Mouse (Mus musculus): Measurements from ENCODE around the gene Rgs14. TPM values are rescaled to one million over a fixed set of nuclear protein-coding genes. Genes with fewer than 3 reads are reported as not detected.
A peak's percentile ranks its signal among the peaks of the same experiment; 100 is the strongest.

Gene Rgs14
- total RNA-seq (2012; rRNA removed) (14.4 TPM in 2 replicates), polyA plus RNA-seq (2012; ENCODE audit: insufficient read depth in 1 of 2, insufficient read length in 2 of 2, low read depth in 1 of 2, low replicate concordance in 2 of 2, missing spikeins in 1 of 2) (10 to 100 TPM in 1 of 2 experiments, not detected in 1; 20.5 TPM)

GRCm38 (mm10) chr13:55369531-55370114 lies at the start of gene Rgs14:
Rgs14 (plus strand) TSS chr13:55369732.
- DNase-seq (ENCODE audit: low read depth, low spot score): peak; percentile 93
- no peaks in the 10 kb centered on the region for H3K27me3 ChIP-seq (ENCODE audit: control insufficient read depth in 1 of 2, insufficient read depth in 2 of 2, low read length in 2 of 2)
- H3K9ac ChIP-seq (ENCODE audit: control insufficient read depth, low read depth, low read length, poor library complexity, severe bottlenecking): peak within 1 kb of the TSS; percentile 81

DNA sequence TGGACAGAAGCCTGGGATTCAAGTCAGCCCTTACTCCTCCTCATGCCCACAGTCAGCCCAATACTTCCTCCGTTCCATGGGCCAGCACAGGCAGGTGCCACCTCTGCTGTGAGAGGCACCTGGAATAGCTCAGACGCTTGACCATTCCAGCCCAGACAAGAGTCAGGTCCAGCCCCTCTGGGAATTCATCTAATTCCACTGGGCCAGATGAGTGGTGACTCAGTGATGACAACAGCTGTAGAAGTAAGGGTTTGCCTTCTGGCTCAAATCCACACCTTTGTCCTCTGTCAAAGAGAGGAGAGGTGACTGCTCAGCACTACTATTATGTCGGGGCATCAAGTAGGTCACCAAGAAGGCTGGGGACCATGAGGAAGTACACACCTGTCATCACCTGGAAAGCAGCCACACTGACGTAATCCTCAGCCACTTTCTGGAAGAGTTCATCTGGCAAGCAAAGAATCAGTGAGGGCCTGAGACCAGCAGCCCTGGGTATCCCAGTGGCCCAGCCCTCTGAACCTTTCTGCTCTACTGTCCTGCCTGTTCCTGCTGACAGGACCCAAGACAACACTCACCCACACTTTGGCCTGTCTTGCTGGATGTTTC lies 49.5 kb upstream of the Rgs14 start, which contains the start of gene Prelid1:
Gene Prelid1, plus strand, starts transcription at position 570 of the 603 bp plus-strand sequence.
- H3K9ac ChIP-seq (ENCODE audit: control insufficient read depth, low read depth, low read length, poor library complexity, severe bottlenecking): peak within 1 kb of the TSS; percentile 96
- H3K4me1 ChIP-seq (ENCODE audit: control insufficient read depth in 1 of 2, insufficient read depth in 2 of 2, low read length in 2 of 2): peaks cover 0 to 15% of the 10 kb centered on the region in 2 experiments; a peak in 2 of 4 replicates
- H3K27me3 ChIP-seq (ENCODE audit: control insufficient read depth in 1 of 2, insufficient read depth in 2 of 2, low read length in 2 of 2): no peaks in the 10 kb centered on the region
- H3K27ac ChIP-seq (ENCODE audit: control insufficient read depth, low read depth, low read length): peak within 1 kb of the TSS; percentile 29
- H3K79me2 ChIP-seq (ENCODE audit: control insufficient read depth, insufficient read depth, low read length, poor library complexity): peaks cover 32% of the 10 kb centered on the region
- no peaks in the 10 kb centered on the region for H3K9me3 ChIP-seq (replicated peaks; ENCODE audit: insufficient read depth, low read length)
- peak within 1 kb of the TSS; percentile 86 to 95 for H3K4me3 ChIP-seq (ENCODE audit: control insufficient read depth in 1 of 2, insufficient read depth in 1 of 2, low read depth in 2 of 2, low read length in 2 of 2)
- H3K36me3 ChIP-seq (ENCODE audit: control insufficient read depth in 1 of 2, insufficient read depth in 2 of 2, low read length in 2 of 2): peaks cover 4 to 11% of the 10 kb centered on the region in 2 experiments; a peak in 3 of 4 replicates
- DNase-seq (ENCODE audit: low read depth, low spot score): no peak
- no peak for TF ChIP-seq MYC (IDR thresholded peaks at IDR 0.05; ENCODE audit: low read depth, low read length)
- TF ChIP-seq MEF2A (IDR thresholded peaks at IDR 0.05; ENCODE audit: extremely low read depth, insufficient replicate concordance, low read depth, low read length, poor library complexity, severe bottlenecking): no peak
- no peak for TF ChIP-seq GATA1 (IDR thresholded peaks at IDR 0.05; ENCODE audit: low read depth, low read length)
- TF ChIP-seq USF1 (IDR thresholded peaks at IDR 0.05; ENCODE audit: low read depth, low read length): no peak
- no peak for TF ChIP-seq CHD1 (IDR thresholded peaks at IDR 0.05; ENCODE audit: low read depth, low read length)
- no peak for TF ChIP-seq ELF1 (IDR thresholded peaks at IDR 0.05; ENCODE audit: low read depth, low read length)
- TF ChIP-seq MAZ (IDR thresholded peaks at IDR 0.05; ENCODE audit: low read depth, low read length): no peak
- no peak for TF ChIP-seq ETS1 (IDR thresholded peaks at IDR 0.05; ENCODE audit: low read depth, low read length)
- TF ChIP-seq UBTF (IDR thresholded peaks at IDR 0.05; ENCODE audit: borderline replicate concordance, insufficient read depth, low read depth, low read length): no peak
- TF ChIP-seq ZNF384 (IDR thresholded peaks at IDR 0.05; ENCODE audit: low read depth, low read length): no peak
- no peak for TF ChIP-seq MAX (IDR thresholded peaks at IDR 0.05; ENCODE audit: low read length)
- TF ChIP-seq RCOR1 (IDR thresholded peaks at IDR 0.05; ENCODE audit: low read depth, low read length): no peak
- no peak for TF ChIP-seq ZKSCAN1 (IDR thresholded peaks at IDR 0.05; ENCODE audit: low read depth, low read length)
- no peak for TF ChIP-seq RAD21 (IDR thresholded peaks at IDR 0.05; ENCODE audit: low read depth, low read length)
- no peak for TF ChIP-seq E2F4 (IDR thresholded peaks at IDR 0.05; ENCODE audit: borderline replicate concordance, low read depth, low read length)
- TF ChIP-seq CHD2 (IDR thresholded peaks at IDR 0.05; ENCODE audit: low read length): no peak

More at GRCm38 (mm10) chr13:55369531-55370114, at the start of gene Rgs14:
- Histone ChIP-seq H3K36me3 (ENCODE audit: control insufficient read depth in 1 of 2, insufficient read depth in 2 of 2, low read length in 2 of 2) (peaks cover 0 to 26% of the 10 kb centered on the region in 2 experiments; a peak in 2 of 4 replicates), H3K27ac (ENCODE audit: control insufficient read depth, low read depth, low read length) (peak within 1 kb of the TSS; percentile 92), H3K4me1 (ENCODE audit: control insufficient read depth in 1 of 2, insufficient read depth in 2 of 2, low read length in 2 of 2) (peaks cover 3 to 49% of the 10 kb centered on the region in 2 experiments; a peak in 3 of 4 replicates), H3K79me2 (ENCODE audit: control insufficient read depth, insufficient read depth, low read length, poor library complexity) (peaks cover 8% of the 10 kb centered on the region), H3K4me3 (ENCODE audit: control insufficient read depth in 1 of 2, insufficient read depth in 1 of 2, low read depth in 2 of 2, low read length in 2 of 2) (peak within 1 kb of the TSS; percentile 59 to 79), H3K9me3 (replicated peaks; ENCODE audit: insufficient read depth, low read length) (no peaks in the 10 kb centered on the region)
- TF ChIP-seq CTCF (IDR thresholded peaks at IDR 0.05 in 2 of 3, conservative IDR thresholded peaks at IDR 0.05 in 1 of 3; ENCODE audit: control insufficient read depth in 1 of 3, insufficient read depth in 1 of 3, low read depth in 2 of 3, low read length in 3 of 3, poor library complexity in 1 of 3, severe bottlenecking in 1 of 3): no peak
- peak; percentile 77 for TF ChIP-seq TBP (IDR thresholded peaks at IDR 0.05; ENCODE audit: low read depth, low read length)
- TF ChIP-seq POLR2A (IDR thresholded peaks at IDR 0.05; ENCODE audit: control insufficient read depth in 1 of 2, insufficient read depth in 1 of 2, low read depth in 1 of 2, low read length in 2 of 2, poor library complexity in 1 of 2): peak; percentile 61 to 86
- no peak for TF ChIP-seq ZNF384 (IDR thresholded peaks at IDR 0.05; ENCODE audit: low read depth, low read length)
- TF ChIP-seq NELFE (IDR thresholded peaks at IDR 0.05; ENCODE audit: low read depth, low read length): peak; percentile 53
- no peak for TF ChIP-seq UBTF (IDR thresholded peaks at IDR 0.05; ENCODE audit: borderline replicate concordance, insufficient read depth, low read depth, low read length)
- TF ChIP-seq HCFC1 (IDR thresholded peaks at IDR 0.05; ENCODE audit: low read depth, low read length): peak; percentile 66
- no peak for TF ChIP-seq MAFK (IDR thresholded peaks at IDR 0.05; ENCODE audit: borderline replicate concordance, low read depth, low read length)
- peak; percentile 65; the same call in 1 of the 2 replicates for TF ChIP-seq MYC (IDR thresholded peaks at IDR 0.05; ENCODE audit: low read depth, low read length)
- no peak for TF ChIP-seq TCF12 (IDR thresholded peaks at IDR 0.05; ENCODE audit: low read depth, low read length)
- no peak for TF ChIP-seq NRF1 (IDR thresholded peaks at IDR 0.05; ENCODE audit: insufficient read depth, low read depth, low read length, poor library complexity, severe bottlenecking)
- no peak for TF ChIP-seq USF1 (IDR thresholded peaks at IDR 0.05; ENCODE audit: low read depth, low read length)
- TF ChIP-seq EP300 (IDR thresholded peaks at IDR 0.05; ENCODE audit: low read depth in 1 of 2, low read length in 2 of 2): peak; percentile 41 to 48
- no peak; the same call in 1 of the 2 replicates for TF ChIP-seq KAT2A (conservative IDR thresholded peaks at IDR 0.05; ENCODE audit: low read depth, low read length)
- no peak for TF ChIP-seq CHD1 (IDR thresholded peaks at IDR 0.05; ENCODE audit: low read depth, low read length)
- no peak for TF ChIP-seq POLR2AphosphoS2 (IDR thresholded peaks at IDR 0.05; ENCODE audit: low read length)
- TF ChIP-seq ETS1 (IDR thresholded peaks at IDR 0.05; ENCODE audit: low read depth, low read length): peak; percentile 43; the same call in 1 of the 2 replicates
- no peak for TF ChIP-seq ZC3H11A (IDR thresholded peaks at IDR 0.05; ENCODE audit: low read depth, low read length)
- TF ChIP-seq TAL1 (IDR thresholded peaks at IDR 0.05; ENCODE audit: low read length): no peak
- TF ChIP-seq SMC3 (IDR thresholded peaks at IDR 0.05; ENCODE audit: low read depth, low read length): no peak
- TF ChIP-seq SIN3A (IDR thresholded peaks at IDR 0.05; ENCODE audit: low read length): peak; percentile 90
- TF ChIP-seq GATA1 (IDR thresholded peaks at IDR 0.05; ENCODE audit: low read depth, low read length): no peak
- TF ChIP-seq ZKSCAN1 (IDR thresholded peaks at IDR 0.05; ENCODE audit: low read depth, low read length): no peak
- peak; percentile 56 for TF ChIP-seq ELF1 (IDR thresholded peaks at IDR 0.05; ENCODE audit: low read depth, low read length)
- no peak for TF ChIP-seq MEF2A (IDR thresholded peaks at IDR 0.05; ENCODE audit: extremely low read depth, insufficient replicate concordance, low read depth, low read length, poor library complexity, severe bottlenecking)
- 0 out of 2 replicates have a peak, but pooled peaks have one; percentile 17 for TF ChIP-seq MYB (IDR thresholded peaks at IDR 0.05; ENCODE audit: low read depth, low read length)
- peak; percentile 69; the same call in 1 of the 2 replicates for TF ChIP-seq MAZ (IDR thresholded peaks at IDR 0.05; ENCODE audit: low read depth, low read length)
- TF ChIP-seq RCOR1 (IDR thresholded peaks at IDR 0.05; ENCODE audit: low read depth, low read length): 0 out of 2 replicates have a peak, but pooled peaks have one; percentile 22
- peak; percentile 77; the same call in 1 of the 2 replicates for TF ChIP-seq MXI1 (IDR thresholded peaks at IDR 0.05; ENCODE audit: low read depth, low read length)
- TF ChIP-seq ZMIZ1 (IDR thresholded peaks at IDR 0.05; ENCODE audit: low read depth, low read length): no peak
- no peak for TF ChIP-seq RAD21 (IDR thresholded peaks at IDR 0.05; ENCODE audit: low read depth, low read length)
